9 mouse cellular contexts compared by ENCODE assay signal in the genomic region with DNA sequence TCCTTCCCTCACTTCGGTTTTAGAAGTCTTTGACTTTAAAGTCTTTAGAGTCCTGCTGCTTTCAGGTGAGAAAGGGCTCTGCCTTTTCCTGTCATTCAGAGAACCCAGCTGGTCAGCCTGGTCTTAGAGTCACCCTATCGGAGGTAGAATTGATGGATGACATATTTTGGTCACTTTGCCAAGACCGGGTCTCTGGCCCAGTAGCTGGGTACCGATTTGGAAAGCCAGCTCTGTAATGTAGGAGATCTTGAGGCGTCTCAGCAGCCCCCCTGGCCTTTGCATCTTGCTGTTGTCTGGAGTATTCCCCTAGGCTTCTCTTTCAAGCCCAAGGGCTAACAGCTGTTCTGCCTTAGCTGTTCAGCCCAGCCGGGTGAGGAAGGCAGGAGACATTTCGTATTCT. TPM values are rescaled to one million over a fixed set of nuclear protein-coding genes. Genes with fewer than 3 reads are reported as not detected.
DNase-seq lines count a peak whose midpoint lies in the region; ATAC-seq lines count a peak whose summit lies in the region.
"Had no signal": no experiment of that assay in that cellular context is flagged by ENCODE, and none has a peak within 500 bp of the region (broad histone marks: within the 10 kb centered on the region; RNA-seq: fewer than 3 reads in every experiment).

No protein-coding gene starts in this region.

- H3K36me3 ChIP-seq in heart, embryonic 11.5 days (ENCODE audit: control insufficient read depth, insufficient read depth, low read length) = no peaks in the 10 kb centered on the region
- no peaks in the 10 kb centered on the region for H3K36me3 ChIP-seq in heart, embryonic 13.5 days
- H3K36me3 ChIP-seq in limb, embryonic 15.5 days = no peaks in the 10 kb centered on the region
- no peaks in the 10 kb centered on the region for H3K36me3 ChIP-seq in stomach, embryonic 14.5 days (ENCODE audit: control insufficient read depth, insufficient read depth, low read length)

- H3K27me3 ChIP-seq in heart, embryonic 11.5 days (ENCODE audit: control insufficient read depth, insufficient read depth, low read length) = no peaks in the 10 kb centered on the region
- H3K27me3 ChIP-seq in heart, embryonic 13.5 days (replicated peaks) = no peaks in the 10 kb centered on the region
- H3K27me3 ChIP-seq in limb, embryonic 15.5 days = no peaks in the 10 kb centered on the region
- no peaks in the 10 kb centered on the region for H3K27me3 ChIP-seq in stomach, embryonic 14.5 days (ENCODE audit: control insufficient read depth, insufficient read depth, low read length)
- H3K27me3 ChIP-seq: Patski had no signal

- no peak for ATAC-seq in heart, embryonic 11.5 days (replicated peaks; ENCODE audit: insufficient number of reproducible peaks, low FRiP score, low TSS enrichment)
- no peak for ATAC-seq in heart, embryonic 13.5 days (ENCODE audit: extremely low read depth, insufficient number of reproducible peaks, low FRiP score, low TSS enrichment)
- ATAC-seq in limb, embryonic 15.5 days (ENCODE audit: insufficient number of reproducible peaks, low FRiP score, low TSS enrichment, low read depth) = no peak
- ATAC-seq in stomach, embryonic 14.5 days (ENCODE audit: insufficient number of reproducible peaks, insufficient read depth, low FRiP score, low read depth) = no peak

- H3K4me2 ChIP-seq in heart, embryonic 11.5 days = peak overlapping the region; percentile 87
- H3K4me2 ChIP-seq in heart, embryonic 13.5 days = peak overlapping the region; percentile 98
- peak overlapping the region; percentile 89 for H3K4me2 ChIP-seq in limb, embryonic 15.5 days
- peak overlapping the region; percentile 89 for H3K4me2 ChIP-seq in stomach, embryonic 14.5 days (replicated peaks; ENCODE audit: low read depth, low read length)

- H3K9me3 ChIP-seq in heart, embryonic 11.5 days (replicated peaks; ENCODE audit: control insufficient read depth, low read length) = no peaks in the 10 kb centered on the region
- H3K9me3 ChIP-seq in heart, embryonic 13.5 days = no peaks in the 10 kb centered on the region
- no peaks in the 10 kb centered on the region for H3K9me3 ChIP-seq in limb, embryonic 15.5 days
- no peaks in the 10 kb centered on the region for H3K9me3 ChIP-seq in stomach, embryonic 14.5 days (ENCODE audit: control insufficient read depth, low read depth, low read length)

- peak overlapping the region; percentile 66 for H3K9ac ChIP-seq in heart, embryonic 11.5 days (ENCODE audit: low read depth, low read length)
- H3K9ac ChIP-seq in heart, embryonic 13.5 days = peak overlapping the region; percentile 85
- H3K9ac ChIP-seq in limb, embryonic 15.5 days = peak overlapping the region; percentile 41; the same call in 1 of the 2 replicates
- peak overlapping the region; percentile 36; the same call in 1 of the 2 replicates for H3K9ac ChIP-seq in stomach, embryonic 14.5 days (replicated peaks; ENCODE audit: low read depth, low read length)

- peak overlapping the region; percentile 44 for H3K4me3 ChIP-seq in heart, embryonic 11.5 days (ENCODE audit: low read depth, low read length)
- peak overlapping the region; percentile 64 for H3K4me3 ChIP-seq in heart, embryonic 13.5 days
- peak overlapping the region; percentile 47 for H3K4me3 ChIP-seq in limb, embryonic 15.5 days
- peak overlapping the region; percentile 47 for H3K4me3 ChIP-seq in stomach, embryonic 14.5 days (ENCODE audit: low read depth, low read length)

- DNase-seq in heart, postnatal 25 days (ENCODE audit: low spot score) = no peak
- peak; percentile 50 for DNase-seq in brain, adult 2 months (ENCODE audit: low read depth, low spot score)
- DNase-seq in left cerebral cortex, postnatal 25 days (ENCODE audit: low spot score in 2 of 2) = no peak
- no peak for DNase-seq in layer of hippocampus, adult 9-11 months

- H3K4me1 ChIP-seq in heart, embryonic 11.5 days (ENCODE audit: control insufficient read depth, insufficient read depth, low read length) = peaks cover 2% of the 10 kb centered on the region
- peaks cover 33% of the 10 kb centered on the region for H3K4me1 ChIP-seq in heart, embryonic 13.5 days
- H3K4me1 ChIP-seq in limb, embryonic 15.5 days = peaks cover 25% of the 10 kb centered on the region
- peaks cover 23% of the 10 kb centered on the region; the same call in 1 of the 2 replicates for H3K4me1 ChIP-seq in stomach, embryonic 14.5 days (ENCODE audit: control insufficient read depth, insufficient read depth, low read length)

- intact Hi-C loops in heart, postnatal 25 days (cut with DNase I) = no loop called here
- intact Hi-C loops in left cerebral cortex, postnatal 25 days (cut with DNase I) = no loop called here

- H3K27ac ChIP-seq in heart, embryonic 11.5 days (ENCODE audit: low read depth, low read length) = no peak overlapping the region
- no peak overlapping the region for H3K27ac ChIP-seq in heart, embryonic 13.5 days (replicated peaks)
- no peak overlapping the region for H3K27ac ChIP-seq in limb, embryonic 15.5 days
- H3K27ac ChIP-seq in stomach, embryonic 14.5 days (ENCODE audit: low read length) = no peak overlapping the region; the same call in 1 of the 2 replicates

- WGBS in heart, embryonic 11.5 days (ENCODE audit: insufficient replicate concordance) = 11% methylated on average over 7 of the region's 7 CpGs
- WGBS in heart, embryonic 13.5 days = 13% methylated on average over 7 of the region's 7 CpGs
- 5% methylated on average over 7 of the region's 7 CpGs for WGBS in limb, embryonic 15.5 days
- WGBS in stomach, embryonic 14.5 days = 7% methylated on average over 7 of the region's 7 CpGs

RNA-seq across cellular contexts. Expression of a gene that starts 0.6 kb away (rescaled TPM):
- polyA plus RNA-seq in heart, embryonic 11.5 days (2014; fragmentation: Nextera tagmentation; extraction: Ambion mirVana) = 1.6 and 2.0 TPM in 2 replicates
- total RNA-seq in heart, postnatal 25 days (2021) = 1 to 10 TPM; 4.2 to 4.7 TPM
- polyA plus RNA-seq in heart, embryonic 13.5 days (2015; fragmentation: Nextera tagmentation; extraction: Ambion mirVana) = 3.5 and 3.6 TPM in 2 replicates
- polyA plus RNA-seq in limb, embryonic 15.5 days (2015; fragmentation: Nextera tagmentation; extraction: Ambion mirVana) = 6.5 and 7.1 TPM in 2 replicates
- polyA plus RNA-seq in stomach, embryonic 14.5 days (2014; fragmentation: Nextera tagmentation; extraction: Ambion mirVana) = 5.0 and 5.4 TPM in 2 replicates
- total RNA-seq in left cerebral cortex, postnatal 25 days (2021) = 1 to 10 TPM; 4.9 to 8.1 TPM

RNA-seq across cellular contexts. Expression of a gene that starts 5.0 kb away (rescaled TPM):
- 10.7 and 11.3 TPM in 2 replicates for polyA plus RNA-seq in heart, embryonic 11.5 days (2014; fragmentation: Nextera tagmentation; extraction: Ambion mirVana)
- 1 to 10 TPM; 2.2 to 2.5 TPM for total RNA-seq in heart, postnatal 25 days (2021)
- polyA plus RNA-seq in heart, embryonic 13.5 days (2015; fragmentation: Nextera tagmentation; extraction: Ambion mirVana) = 5.7 and 7.1 TPM in 2 replicates
- polyA plus RNA-seq in limb, embryonic 15.5 days (2015; fragmentation: Nextera tagmentation; extraction: Ambion mirVana) = 13.7 and 14.0 TPM in 2 replicates
- 19.1 and 20.0 TPM in 2 replicates for polyA plus RNA-seq in stomach, embryonic 14.5 days (2014; fragmentation: Nextera tagmentation; extraction: Ambion mirVana)
- 10 to 100 TPM; 14.6 to 16.7 TPM for total RNA-seq in left cerebral cortex, postnatal 25 days (2021)

RNA-seq across cellular contexts. Expression of a gene that starts 56.4 kb away (rescaled TPM):
- polyA plus RNA-seq in heart, embryonic 11.5 days (2014; fragmentation: Nextera tagmentation; extraction: Ambion mirVana) = not detected in 2 replicates
- not detected for total RNA-seq in heart, postnatal 25 days (2021)
- polyA plus RNA-seq in heart, embryonic 13.5 days (2015; fragmentation: Nextera tagmentation; extraction: Ambion mirVana) = not detected in 2 replicates
- 0.19 TPM in 1 of 2 replicates, not detected in the other for polyA plus RNA-seq in limb, embryonic 15.5 days (2015; fragmentation: Nextera tagmentation; extraction: Ambion mirVana)
- 0.36 and 0.39 TPM in 2 replicates for polyA plus RNA-seq in stomach, embryonic 14.5 days (2014; fragmentation: Nextera tagmentation; extraction: Ambion mirVana)
- 1 to 10 TPM; 1.3 to 2.4 TPM for total RNA-seq in left cerebral cortex, postnatal 25 days (2021)
- polyA plus RNA-seq: Patski had no signal

RNA-seq across cellular contexts. Expression of a gene that starts 57.1 kb away (rescaled TPM):
- not detected in 2 replicates for polyA plus RNA-seq in heart, embryonic 11.5 days (2014; fragmentation: Nextera tagmentation; extraction: Ambion mirVana)
- total RNA-seq in heart, postnatal 25 days (2021) = not detected
- not detected in 2 replicates for polyA plus RNA-seq in heart, embryonic 13.5 days (2015; fragmentation: Nextera tagmentation; extraction: Ambion mirVana)
- not detected in 2 replicates for polyA plus RNA-seq in limb, embryonic 15.5 days (2015; fragmentation: Nextera tagmentation; extraction: Ambion mirVana)
- polyA plus RNA-seq in stomach, embryonic 14.5 days (2014; fragmentation: Nextera tagmentation; extraction: Ambion mirVana) = not detected in 2 replicates
- not detected for total RNA-seq in left cerebral cortex, postnatal 25 days (2021)
- polyA plus RNA-seq: Patski had no signal

RNA-seq across cellular contexts. Expression of a gene that starts 60.0 kb away (rescaled TPM):
- 17.4 and 28.7 TPM in 2 replicates for polyA plus RNA-seq in heart, embryonic 11.5 days (2014; fragmentation: Nextera tagmentation; extraction: Ambion mirVana)
- 10 to 100 TPM; 72.3 to 82.8 TPM for total RNA-seq in heart, postnatal 25 days (2021)
- polyA plus RNA-seq in heart, embryonic 13.5 days (2015; fragmentation: Nextera tagmentation; extraction: Ambion mirVana) = 25.9 and 29.2 TPM in 2 replicates
- 33.1 and 37.6 TPM in 2 replicates for polyA plus RNA-seq in limb, embryonic 15.5 days (2015; fragmentation: Nextera tagmentation; extraction: Ambion mirVana)
- polyA plus RNA-seq in stomach, embryonic 14.5 days (2014; fragmentation: Nextera tagmentation; extraction: Ambion mirVana) = 21.6 and 27.4 TPM in 2 replicates
- 100 to 1,000 TPM; 111 to 123 TPM for total RNA-seq in left cerebral cortex, postnatal 25 days (2021)
